Mouse (Mus musculus) mammary gland, adult 2 months (tissue): Measurements from ENCODE around the gene Htr1a. TPM values are rescaled to one million over a fixed set of nuclear protein-coding genes. Genes with fewer than 3 reads are reported as not detected.

Source experiments
- polyA plus RNA-seq: library from polyadenylated mRNA; depleted of rRNA; stranded (reverse); fragments of >200 nt; gene quantifications from 2 replicates; pipeline ENCODE4 v1.2.3, GENCODE M21; 2012; ENCODE audit warnings: low replicate concordance; rRNA removed

Htr1a gene
- polyA plus RNA-seq = not detected in 2 replicates

DNA sequence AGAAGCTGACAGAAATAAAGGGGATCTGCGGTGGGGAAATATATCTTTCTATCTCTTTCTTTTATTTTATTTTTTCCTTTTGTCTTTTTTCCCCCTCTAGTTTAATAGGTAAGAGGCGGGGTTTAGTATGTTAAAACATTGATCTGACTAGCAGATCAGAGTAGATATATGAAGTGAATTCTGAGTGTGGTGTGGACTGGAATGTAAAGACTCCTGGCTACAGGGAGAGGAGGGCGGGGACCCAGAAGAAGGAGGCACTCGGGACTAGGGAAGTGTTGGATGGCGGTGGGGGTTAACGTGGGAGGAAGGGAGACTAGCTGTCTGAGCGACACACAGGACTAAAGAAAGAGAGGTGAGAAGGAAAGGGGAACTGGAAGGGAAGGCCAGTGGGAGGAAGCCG is at the start of gene Htr1a:
Htr1a (plus strand) TSS at position 301 of the 400 bp plus-strand sequence.

Other genes with a start within 250 kb of the Htr1a start
- 1.0 and 1.5 TPM in 2 replicates for gene Rnf180, start 148.8 kb upstream of the Htr1a start, polyA plus RNA-seq